ENCODE assay signal across 8 mouse cellular contexts in the genomic region with DNA sequence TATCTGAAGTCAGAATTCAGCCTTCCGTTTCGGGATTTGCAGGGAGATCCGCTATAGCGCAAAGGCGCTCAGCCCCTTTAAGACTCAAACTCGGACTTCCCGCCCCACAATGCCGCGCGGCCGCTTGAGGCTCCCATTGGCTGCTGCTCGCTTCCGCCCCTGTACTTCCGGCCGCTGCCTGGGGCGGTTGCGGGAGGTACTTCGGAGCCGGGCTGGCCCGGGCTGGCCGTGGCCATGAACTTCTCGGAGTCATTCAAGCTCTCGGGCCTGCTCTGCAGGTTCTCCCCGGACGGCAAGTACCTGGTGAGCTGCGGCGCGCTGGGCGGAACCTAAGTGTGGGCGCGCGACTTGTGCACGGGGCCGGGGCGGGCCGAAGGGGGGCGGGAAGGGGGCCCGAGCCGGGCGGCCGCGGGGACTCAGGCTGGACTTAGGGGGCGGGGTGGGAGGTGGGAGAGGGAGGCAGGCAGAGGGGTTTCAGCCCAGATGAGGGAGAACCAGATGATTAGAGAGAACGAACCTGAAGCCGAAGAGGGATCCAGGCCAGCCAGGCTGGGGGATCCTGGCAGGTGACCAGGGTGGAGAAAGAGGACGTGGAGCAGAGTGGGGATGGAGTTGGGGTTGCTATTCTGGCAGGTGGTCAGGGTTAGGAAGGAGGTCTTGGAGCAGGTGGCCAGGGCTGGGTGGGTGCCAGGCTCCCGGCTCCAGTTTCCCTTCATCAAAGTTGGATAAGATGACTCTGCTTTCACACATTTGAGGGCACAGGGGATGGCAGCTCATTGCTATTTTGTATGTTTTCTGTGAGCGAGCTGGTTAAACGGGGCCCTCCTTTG. TPM values are rescaled to one million over a fixed set of nuclear protein-coding genes. Genes with fewer than 3 reads are reported as not detected.
DNase-seq lines count a peak whose midpoint lies in the region.

A gene (plus strand): TSS at position 162 of the 830 bp plus-strand sequence.

- DNase-seq in adrenal gland, adult (ENCODE audit: inconsistent age in 2 of 2, low spot score in 1 of 2), result peak; percentile 92 to 96
- peak; percentile 96 for DNase-seq in embryo, embryonic 10 days (ENCODE audit: low spot score)
- peak; percentile 87 for DNase-seq in gastrocnemius, postnatal 10 days
- peak; percentile 94 for DNase-seq in induced T-regulatory cell, adult 2 months (ENCODE audit: low read depth)
- DNase-seq in left cerebral cortex, postnatal 14 days (ENCODE audit: low spot score in 2 of 2), result peak; percentile 83 to 89
- DNase-seq in mesoderm, embryonic 11.5 days (ENCODE audit: low read depth, low spot score), result peak; percentile 94
- peak; percentile 84 to 87 for DNase-seq in right cerebral cortex, postnatal 36 days (ENCODE audit: low spot score in 2 of 2)
- peak; percentile 89 for DNase-seq in yolk sac, embryonic 10.5 days (ENCODE audit: low spot score)

- intact Hi-C loops in left cerebral cortex, postnatal 14 days (cut with DNase I), result no loop called here

RNA-seq across cellular contexts. Expression of the gene that starts here (rescaled TPM):
- total RNA-seq in gastrocnemius, postnatal 10 days (2021), result 10 to 100 TPM in 1 of 2 experiments, 1 to 10 TPM in 1; 9.7 to 10.5 TPM
- total RNA-seq in left cerebral cortex, postnatal 14 days (2021), result 10 to 100 TPM; 28.1 to 28.7 TPM

Comparison
In these comparisons a context has a peak if more than half of its experiments do, and no peak if none do; other contexts are left out.
1. Peak in every context shown above with its lines: DNase-seq.